Mouse (Mus musculus) G1E (cell line): ENCODE results near the gene Tbc1d22a. TPM values are rescaled to one million over a fixed set of nuclear protein-coding genes. Genes with fewer than 3 reads are reported as not detected.
A peak's percentile ranks its signal among the peaks of the same experiment; 100 is the strongest.

Experiments used
- ATAC-seq: 2 replicates; pipeline ENCODE4 v1.8.0; 2016; ENCODE audit warnings: mild to moderate bottlenecking; ENCODE audit not compliant: insufficient number of reproducible peaks, poor library complexity, low FRiP score, severe bottlenecking; ENCODE audit errors: extremely low read depth
- DNase-seq: peaks from one replicate; pipeline ENCODE4 v3.0.0; 2012; ENCODE audit warnings: low spot score
- H3K27me3 ChIP-seq: 2 replicates; pipeline ENCODE4 v1.6.1; 2012; ENCODE audit warnings: mild to moderate bottlenecking, low read length, inconsistent platforms; ENCODE audit not compliant: insufficient read depth
- H3K36me3 ChIP-seq: replicated peaks from 2 replicates; pipeline ENCODE3; 2012; ENCODE audit warnings: mild to moderate bottlenecking, inconsistent platforms
- H3K4me1 ChIP-seq: 2 replicates; pipeline ENCODE4 v1.6.1; 2012; ENCODE audit warnings: low read depth, low read length, inconsistent platforms, mixed read lengths; ENCODE audit not compliant: insufficient read depth
- H3K4me3 ChIP-seq: 2 replicates; pipeline ENCODE4 v1.5.1; 2012; ENCODE audit warnings: low read depth, mild to moderate bottlenecking, inconsistent platforms, low read length, moderate library complexity, mixed read lengths
- H3K9me3 ChIP-seq: replicated peaks from 2 replicates; pipeline ENCODE4 v1.6.1; 2012; ENCODE audit warnings: inconsistent platforms
- CTCF ChIP-seq: IDR thresholded peaks from 2 replicates; pipeline ENCODE4 v1.5.1; 2012; ENCODE audit warnings: low read depth, low read length, inconsistent platforms, mixed read lengths
- GATA1 ChIP-seq: IDR thresholded peaks from 2 replicates; pipeline ENCODE4 v1.6.1; 2012; ENCODE audit warnings: borderline replicate concordance, low read length, inconsistent platforms, mixed read lengths
- GATA2 ChIP-seq: IDR thresholded peaks from 2 replicates; pipeline ENCODE4 v1.6.1; 2012; ENCODE audit warnings: low read depth, low read length, inconsistent platforms, borderline replicate concordance
- POLR2AphosphoS5 ChIP-seq: IDR thresholded peaks from 2 replicates; pipeline ENCODE4 v1.6.1; 2012; ENCODE audit warnings: low read depth, low read length, inconsistent platforms; ENCODE audit not compliant: insufficient replicate concordance
- TAL1 ChIP-seq: conservative IDR thresholded peaks from 2 replicates; pipeline ENCODE4 v1.6.1; 2012; ENCODE audit warnings: low read depth, low read length, inconsistent platforms, mixed read lengths
- polyA plus RNA-seq: library from polyadenylated mRNA; stranded (reverse); fragments of >175 nt; gene quantifications from 2 replicates; pipeline ENCODE4 v1.2.3, GENCODE M21; 2012
- total RNA-seq, 2 experiments: library from RNA; stranded (forward) in 1 of 2; stranded (reverse) in 1 of 2; fragments of 200-1000 nt in 1 of 2; fragments of >200 nt in 1 of 2; fragmentation: Nextera tagmentation in 1 of 2; gene quantifications; 2 replicates each; pipeline ENCODE4 v1.2.3; 2014 to 2017

Tbc1d22a gene
- total and polyA plus RNA-seq, 3 experiments: 11.5 to 13.6 (median 11.9) TPM

- no peak for TF ChIP-seq GATA2
- TF ChIP-seq GATA1: no peak
- no peak for TF ChIP-seq TAL1
- TF ChIP-seq CTCF: no peak
- no peak for TF ChIP-seq POLR2AphosphoS5
- Histone ChIP-seq H3K27me3 (no peaks in the 10 kb centered on the region), H3K9me3 (no peaks in the 10 kb centered on the region), H3K4me1 (peaks cover 12% of the 10 kb centered on the region), H3K36me3 (peaks cover 2% of the 10 kb centered on the region), H3K4me3 (peak overlapping the region; percentile 20; the same call in 1 of the 2 replicates)
- DNase-seq (no peak), ATAC-seq (peak; percentile 8; the same call in 1 of the 2 replicates)
These were observed 224.9 kb downstream of the Tbc1d22a start for GRCm38 (mm10) chr15:86439015-86439796.

- ATAC-seq (no peak), DNase-seq (no peak)
- Histone ChIP-seq H3K9me3 (no peaks in the 10 kb centered on the region), H3K27me3 (no peaks in the 10 kb centered on the region), H3K4me3 (no peak overlapping the region), H3K36me3 (peaks cover 9% of the 10 kb centered on the region), H3K4me1 (peaks cover 7% of the 10 kb centered on the region)
- no peak for TF ChIP-seq TAL1
- TF ChIP-seq GATA2: no peak
- no peak for TF ChIP-seq POLR2AphosphoS5
- no peak for TF ChIP-seq GATA1
- TF ChIP-seq CTCF: no peak
These were observed 230.0 kb downstream of the Tbc1d22a start for GRCm38 (mm10) chr15:86444271-86444670.

GRCm38 (mm10) chr15:86446064-86446463 is 231.8 kb downstream of the Tbc1d22a start:
- Histone ChIP-seq H3K9me3 (no peaks in the 10 kb centered on the region), H3K36me3 (peaks cover 27% of the 10 kb centered on the region), H3K27me3 (no peaks in the 10 kb centered on the region), H3K4me3 (no peak overlapping the region), H3K4me1 (no peaks in the 10 kb centered on the region)
- ATAC-seq (no peak), DNase-seq (no peak)
- no peak for TF ChIP-seq TAL1
- no peak for TF ChIP-seq GATA1

GRCm38 (mm10) chr15:86447251-86447650 is 233.0 kb downstream of the Tbc1d22a start:
- no peak overlapping the region for H3K4me3 ChIP-seq
- no peak for ATAC-seq
- no peak for DNase-seq
- no peaks in the 10 kb centered on the region for H3K4me1 ChIP-seq
- H3K27me3 ChIP-seq: no peaks in the 10 kb centered on the region
- peaks cover 39% of the 10 kb centered on the region for H3K36me3 ChIP-seq
- TF ChIP-seq CTCF (no peak), GATA1 (no peak), GATA2 (no peak), TAL1 (no peak), POLR2AphosphoS5 (no peak)
- H3K9me3 ChIP-seq: no peaks in the 10 kb centered on the region

GRCm38 (mm10) chr15:86449236-86449635 is 235.0 kb downstream of the Tbc1d22a start:
- no peak for ATAC-seq
- TF ChIP-seq GATA1 (no peak), GATA2 (no peak), TAL1 (no peak), POLR2AphosphoS5 (no peak), CTCF (no peak)
- Histone ChIP-seq H3K27me3 (no peaks in the 10 kb centered on the region), H3K4me1 (no peaks in the 10 kb centered on the region), H3K9me3 (no peaks in the 10 kb centered on the region), H3K36me3 (peaks cover 48% of the 10 kb centered on the region), H3K4me3 (no peak overlapping the region)
- DNase-seq: no peak

- TF ChIP-seq GATA2 (no peak), CTCF (no peak), POLR2AphosphoS5 (no peak), GATA1 (no peak), TAL1 (no peak)
- DNase-seq: no peak
- no peaks in the 10 kb centered on the region for H3K27me3 ChIP-seq
These were observed 235.5 kb downstream of the Tbc1d22a start for GRCm38 (mm10) chr15:86449794-86450193.

More at GRCm38 (mm10) chr15:86449794-86450193, 235.5 kb downstream of the Tbc1d22a start:
- ATAC-seq: no peak
- Histone ChIP-seq H3K4me1 (no peaks in the 10 kb centered on the region), H3K36me3 (peaks cover 48% of the 10 kb centered on the region), H3K4me3 (no peak overlapping the region), H3K9me3 (no peaks in the 10 kb centered on the region)
